Mouse (Mus musculus) liver, postnatal 0 days (tissue): ENCODE measurements around the gene Tbck.

ENCODE experiments used
- CTCF ChIP-seq: sonication (generic); IDR thresholded peaks from 2 replicates; pipeline ENCODE4 v1.5.1; 2016; ENCODE audit warnings: antibody characterized with exemption, low read depth
- EP300 ChIP-seq: IDR thresholded peaks from 2 replicates; pipeline ENCODE4 v1.6.1; 2016; ENCODE audit warnings: antibody characterized with exemption, low read depth, mild to moderate bottlenecking

DNA sequence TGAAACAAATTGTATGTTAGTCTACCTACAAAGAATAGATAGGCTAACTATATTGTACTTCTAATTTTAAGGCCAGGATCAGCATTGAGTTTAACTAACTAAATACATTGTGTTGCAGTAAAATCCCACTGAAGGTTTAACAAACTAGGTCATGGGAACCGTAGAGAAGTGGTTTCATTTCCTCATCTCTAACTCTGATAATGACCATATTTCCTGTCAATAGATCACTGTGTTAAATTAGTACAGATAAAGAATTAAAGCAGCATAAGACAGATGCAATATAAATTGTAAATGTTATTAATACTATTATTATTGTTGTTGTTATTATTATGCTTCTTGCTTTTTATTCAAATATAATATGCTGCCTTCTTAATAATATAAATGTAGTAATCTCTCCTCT, 72.3 kb downstream of the Tbck start:
- TF ChIP-seq CTCF = no peak
- TF ChIP-seq EP300 = no peak
